Mouse (Mus musculus): ENCODE results near the gene Gpank1.

GRCm38 (mm10) chr17:35162121-35162520 is 40.9 kb downstream of the Gpank1 start:
- TF ChIP-seq CTCF (IDR thresholded peaks at IDR 0.05; ENCODE audit: extremely low read depth, insufficient read length, insufficient replicate concordance, low read depth, low read length) (no peak), POLR2A (IDR thresholded peaks at IDR 0.05; ENCODE audit: low read depth, low read length) (no peak)
